Mouse (Mus musculus): Measurements from ENCODE around the gene Stt3b. TPM values are rescaled to one million over a fixed set of nuclear protein-coding genes. Genes with fewer than 3 reads are reported as not detected.

The Stt3b gene
- polyA plus RNA-seq (2012; fragmentation: generic; extraction: Trizol) = 10 to 100 TPM in 1 of 2 experiments, 1 to 10 TPM in 1; 8.0 to 37.8 TPM

DNA sequence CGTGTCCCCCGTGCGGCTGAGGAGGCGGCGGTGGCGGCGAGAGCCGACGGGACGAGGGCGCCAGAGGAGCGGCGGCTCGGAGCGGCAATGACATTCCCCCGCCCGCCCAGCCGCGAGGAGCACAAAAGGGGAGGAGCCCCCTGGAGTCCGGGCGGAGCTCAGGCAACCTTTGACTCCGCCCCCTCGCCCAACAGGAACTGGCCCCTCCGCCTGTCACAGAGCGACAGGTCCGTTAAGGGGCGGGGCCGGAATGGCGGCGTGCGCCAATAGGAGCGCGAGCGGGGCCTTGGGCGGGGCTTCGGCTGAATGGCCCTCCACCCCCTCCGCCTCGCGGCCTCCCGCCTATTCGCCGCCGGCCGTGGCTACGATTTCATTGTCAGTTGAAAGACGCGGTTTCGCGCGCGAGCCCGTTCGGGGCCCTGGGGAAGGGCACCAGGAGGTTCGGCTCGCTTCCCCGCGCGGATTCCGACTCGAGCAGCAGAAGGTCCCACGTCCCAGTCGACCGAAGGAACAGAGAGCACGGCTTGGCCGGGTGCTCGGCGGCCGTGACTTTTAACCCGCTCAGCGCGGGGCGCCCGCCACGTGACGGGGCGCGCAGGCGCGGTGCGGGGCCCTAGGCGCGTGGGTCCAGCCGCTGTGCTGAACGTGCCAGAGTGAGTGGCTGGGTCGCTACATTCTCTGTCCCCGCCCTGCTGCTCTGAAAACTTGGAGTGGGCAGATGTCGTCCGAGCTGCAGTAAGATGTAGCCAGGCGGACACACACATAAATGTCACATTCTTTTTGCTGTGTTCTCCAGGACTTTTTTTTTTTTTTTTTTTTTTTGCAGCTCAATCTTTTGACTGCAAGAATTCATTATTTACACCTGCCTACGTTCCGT, at the start of gene Stt3b:
TSS of gene Stt3b (minus strand) at position 76 of the 877 bp plus-strand sequence.

Measured in C3H10T1/2 (cell line).